Mouse (Mus musculus): ENCODE measurements around the gene Zbtb7b.

Gene Zbtb7b

GRCm38 (mm10) chr3:89365153-89365485, 29.5 kb downstream of the Zbtb7b start, which contains the start of gene Dcst1:
Gene Dcst1, minus strand, starts transcription at chr3:89365253.
- DNase-seq = no peak

DNA sequence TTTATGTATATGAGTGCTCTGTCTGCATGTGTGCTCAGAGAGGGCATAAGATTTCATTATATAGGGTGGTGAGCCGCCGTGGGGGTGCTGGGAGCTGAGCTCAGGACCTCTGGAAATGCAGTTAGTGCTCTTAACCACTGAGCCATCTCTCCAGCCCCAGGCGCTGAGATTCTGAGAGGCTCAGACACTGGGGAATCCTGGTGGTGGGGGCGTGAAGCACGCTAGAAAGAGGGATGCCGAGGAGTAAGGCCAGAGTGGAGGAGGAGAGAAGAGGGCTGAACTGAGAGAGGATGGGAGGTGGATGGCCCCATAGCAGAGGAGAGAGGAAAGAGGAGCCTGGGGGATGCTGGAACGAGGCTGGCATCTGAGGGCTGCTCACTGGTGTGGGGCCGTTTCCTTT, 29.9 kb downstream of the Zbtb7b start:
- no peak for DNase-seq

- DNase-seq = no peak
These were observed 32.9 kb downstream of the Zbtb7b start, which contains the start of gene Dcst2 for GRCm38 (mm10) chr3:89361675-89362074. Gene Dcst2, plus strand, starts transcription at chr3:89361975.

- DNase-seq = no peak
These were observed 34.3 kb downstream of the Zbtb7b start for GRCm38 (mm10) chr3:89360237-89360636.

- DNase-seq = no peak
These were observed 34.9 kb downstream of the Zbtb7b start for GRCm38 (mm10) chr3:89359630-89360029.

DNA sequence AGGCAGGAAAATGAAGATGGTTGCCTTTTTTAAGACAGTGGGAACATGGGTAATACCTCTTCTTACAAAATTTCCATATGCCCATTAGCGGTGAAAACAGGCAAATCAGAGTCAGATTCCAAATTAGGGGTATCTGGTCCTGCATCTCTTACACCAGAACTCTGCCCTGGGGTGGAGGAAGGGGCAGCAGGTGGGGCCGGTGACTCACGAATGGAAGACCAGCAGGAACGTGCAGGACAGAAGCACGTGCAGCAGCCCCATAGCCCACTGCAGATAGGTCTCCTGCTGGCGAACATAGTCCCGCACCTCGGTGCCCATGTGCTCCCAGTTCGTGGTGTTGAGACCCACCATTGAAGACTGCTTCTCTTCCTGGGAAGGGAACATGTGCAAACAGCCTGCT, 38.5 kb downstream of the Zbtb7b start:
- DNase-seq = no peak

DNA sequence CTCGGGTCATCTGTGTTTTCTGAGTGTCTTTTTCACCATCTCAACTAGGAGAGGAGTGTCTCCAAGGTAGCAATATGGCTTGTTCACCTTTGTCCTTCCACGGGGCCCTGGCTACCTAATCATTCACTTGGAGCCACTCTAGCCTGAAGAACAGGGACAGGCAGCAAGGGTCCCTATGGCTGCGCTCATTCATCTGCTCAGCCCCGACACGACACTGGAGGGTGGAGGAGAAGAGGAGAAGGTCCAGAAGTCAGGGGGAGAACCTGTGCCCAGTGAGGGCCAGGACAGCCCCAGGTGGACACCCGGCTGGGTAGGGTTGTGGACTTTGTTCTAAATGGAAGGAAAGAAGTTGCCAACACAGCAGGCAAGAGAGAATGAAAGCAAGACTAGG, 39.1 kb downstream of the Zbtb7b start:
- DNase-seq = no peak

DNA sequence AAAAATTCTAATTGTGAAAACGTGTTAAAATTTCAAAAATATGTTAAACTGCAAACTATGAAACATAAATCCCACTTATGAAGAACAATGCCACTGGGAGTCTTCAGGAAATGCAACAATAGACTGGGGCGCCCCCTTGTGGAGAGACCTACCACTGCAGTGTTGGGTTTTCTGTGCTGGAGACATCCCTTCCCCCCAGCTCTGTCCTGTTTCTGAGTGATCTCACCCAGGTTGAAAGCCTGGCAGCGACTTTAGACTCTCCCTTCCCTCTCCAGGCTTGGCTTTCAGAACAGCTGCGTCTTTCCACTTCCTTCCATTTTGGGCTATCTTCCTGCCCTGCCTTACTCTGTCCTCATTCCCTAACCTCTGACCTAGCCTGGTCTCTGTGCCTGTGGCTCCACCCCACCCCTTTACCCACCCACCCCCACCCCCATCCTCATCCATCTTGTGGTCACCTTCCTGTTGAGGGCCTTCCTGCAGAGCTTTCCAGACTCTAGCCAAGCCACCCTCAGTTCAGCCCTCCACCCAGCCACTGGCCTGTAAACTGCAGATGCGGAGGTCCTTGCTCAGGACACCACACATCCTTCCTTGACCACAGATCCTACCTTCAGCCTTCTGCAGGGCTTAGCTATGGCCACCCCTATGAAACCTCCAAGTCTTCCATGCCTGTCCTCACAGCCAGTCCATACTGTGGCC, 39.6 kb downstream of the Zbtb7b start:
- DNase-seq = peak; percentile 77

DNA sequence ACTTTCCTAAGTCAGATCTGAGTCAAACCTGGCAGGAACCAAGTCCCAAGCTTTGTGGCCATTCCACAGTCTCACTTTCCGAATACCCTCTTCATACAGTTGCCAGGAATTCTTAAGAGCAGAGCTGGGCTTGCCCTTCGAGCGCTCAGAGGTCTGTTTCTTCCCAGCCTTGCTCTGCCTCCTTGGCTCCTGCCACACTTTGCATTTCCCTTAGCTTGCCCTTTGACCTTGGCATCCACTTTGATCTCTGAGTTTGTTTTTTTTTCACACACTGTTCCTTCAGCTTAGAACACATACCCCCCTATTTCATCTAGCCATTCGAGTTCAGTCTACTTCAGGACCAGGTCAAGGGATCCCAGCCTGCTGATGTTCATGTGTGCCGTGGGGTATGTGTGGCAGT, 43.3 kb downstream of the Zbtb7b start:
- no peak for DNase-seq

GRCm38 (mm10) chr3:89349869-89350501, 44.6 kb downstream of the Zbtb7b start, which contains the start of gene Adam15:
Gene Adam15, minus strand, starts transcription at chr3:89349996.
- DNase-seq = peak; percentile 86

GRCm38 (mm10) chr3:89348911-89349868, 45.4 kb downstream of the Zbtb7b start:
- no peak for DNase-seq

- no peak for DNase-seq
These were observed 46.7 kb downstream of the Zbtb7b start for GRCm38 (mm10) chr3:89347916-89348315.

DNA sequence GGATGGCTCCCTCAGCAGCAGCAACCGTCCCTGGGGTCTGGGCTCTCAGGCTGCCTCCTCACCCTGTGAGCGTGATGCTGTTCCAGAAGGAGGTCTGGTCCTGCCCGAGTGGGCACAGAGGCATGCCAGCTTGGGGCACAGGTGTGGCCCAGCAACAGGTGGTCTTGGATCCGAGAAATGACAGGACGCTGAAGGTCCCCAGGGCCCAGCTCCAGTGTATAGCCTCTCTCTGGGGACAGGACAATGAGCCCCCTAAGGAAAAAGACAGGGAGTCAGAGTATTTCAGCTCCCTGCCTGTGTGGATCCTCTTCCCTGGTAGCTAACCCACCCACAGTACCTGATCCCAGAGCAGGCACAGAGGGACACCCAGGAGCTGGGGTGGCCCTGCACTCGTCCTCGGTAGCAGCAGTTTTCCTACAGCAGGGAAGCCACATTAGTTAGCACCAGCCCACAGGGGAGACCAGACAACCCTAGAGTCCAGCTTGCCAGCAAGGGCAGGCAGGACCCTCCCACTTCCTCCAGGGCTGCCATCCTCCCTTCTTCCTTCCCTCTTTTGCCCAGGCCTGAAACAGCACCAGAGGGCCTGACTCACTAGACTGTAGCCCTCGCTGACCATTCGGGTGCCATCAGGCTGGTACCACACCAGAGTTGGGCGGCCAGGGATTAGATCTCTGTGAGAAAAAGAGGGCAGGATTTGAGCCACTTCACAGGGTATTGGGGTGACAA, 47.6 kb downstream of the Zbtb7b start:
- DNase-seq = no peak

DNA sequence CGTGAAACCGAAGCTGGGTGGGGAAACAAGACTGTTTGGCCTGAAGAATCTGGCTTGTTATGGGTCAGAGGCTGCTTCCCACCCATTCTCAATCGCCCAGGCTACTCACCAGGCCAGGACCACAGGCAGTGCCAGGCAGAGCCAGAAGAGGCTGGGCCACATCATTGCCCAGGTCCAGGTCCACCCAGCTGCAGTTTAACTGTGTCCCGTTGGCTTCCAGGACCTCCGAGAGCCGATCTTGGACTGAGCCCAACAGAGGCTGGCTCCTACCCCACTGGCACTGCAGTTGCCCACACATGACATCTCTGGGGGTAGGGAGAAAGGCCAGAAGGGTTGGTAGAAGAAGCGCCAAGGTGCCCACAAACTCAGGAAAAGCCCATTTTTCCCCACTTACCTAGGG, 51.3 kb downstream of the Zbtb7b start:
- DNase-seq = no peak

DNA sequence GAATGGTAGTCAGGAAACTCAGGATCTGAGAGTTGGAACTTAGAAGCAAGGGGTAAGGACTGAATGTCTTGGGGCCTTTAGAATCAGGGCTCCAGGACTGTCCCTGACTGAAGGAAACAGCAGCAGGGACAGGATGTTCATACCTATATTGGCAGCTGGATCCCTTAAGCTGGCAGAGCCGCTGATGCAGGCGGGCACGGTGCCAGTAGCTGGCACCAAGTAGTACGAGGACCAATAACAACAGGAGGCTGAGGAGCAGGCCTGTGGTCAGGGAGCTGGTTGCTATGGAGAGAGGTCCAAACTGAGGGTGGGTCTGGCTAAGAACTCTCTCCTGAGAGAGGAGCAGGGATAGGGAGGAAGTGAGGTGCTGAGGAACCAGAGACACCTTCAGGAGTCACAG, 52.8 kb downstream of the Zbtb7b start:
- no peak for DNase-seq

GRCm38 (mm10) chr3:89340465-89340864, 54.1 kb downstream of the Zbtb7b start:
- peak; percentile 75 for DNase-seq

- DNase-seq = peak; percentile 72
These were observed 55.2 kb downstream of the Zbtb7b start for GRCm38 (mm10) chr3:89339416-89339815.

- DNase-seq = peak; percentile 55
These were observed 56.6 kb downstream of the Zbtb7b start, which contains the start of gene Efna4 for GRCm38 (mm10) chr3:89337721-89338578. Gene Efna4, minus strand, starts transcription at chr3:89338028.

DNA sequence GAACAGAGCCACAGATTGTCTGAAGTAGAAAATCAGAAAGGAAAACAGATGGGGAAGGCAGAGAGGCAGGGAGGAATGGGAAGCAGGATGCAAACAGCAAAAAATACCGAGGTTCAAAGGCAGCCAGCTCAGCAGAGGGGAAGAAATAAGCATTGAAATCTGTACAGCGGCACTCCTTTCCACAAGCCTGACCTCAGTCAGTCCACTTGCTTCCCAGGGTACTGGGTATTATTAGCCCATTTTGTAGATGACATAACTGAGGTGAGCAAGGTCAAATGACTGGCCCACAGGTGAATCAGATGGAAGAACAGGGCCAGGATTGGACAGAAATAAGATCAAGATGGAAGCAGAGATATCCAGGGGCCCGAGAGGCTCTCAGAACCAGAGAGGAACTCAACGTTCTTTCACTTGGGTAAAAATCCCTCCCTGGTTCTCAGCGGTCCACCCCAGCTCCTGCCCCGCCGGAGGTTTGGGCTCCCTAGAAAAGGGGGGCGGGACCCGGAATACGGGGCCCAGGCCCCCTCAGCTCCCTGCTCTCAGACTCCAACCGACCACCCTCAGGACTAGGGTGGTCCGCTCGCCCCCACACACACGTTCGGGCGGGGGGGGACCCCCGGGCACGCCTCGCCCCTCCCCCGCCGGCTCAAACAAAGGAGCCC, 57.4 kb downstream of the Zbtb7b start:
- no peak for DNase-seq

DNA sequence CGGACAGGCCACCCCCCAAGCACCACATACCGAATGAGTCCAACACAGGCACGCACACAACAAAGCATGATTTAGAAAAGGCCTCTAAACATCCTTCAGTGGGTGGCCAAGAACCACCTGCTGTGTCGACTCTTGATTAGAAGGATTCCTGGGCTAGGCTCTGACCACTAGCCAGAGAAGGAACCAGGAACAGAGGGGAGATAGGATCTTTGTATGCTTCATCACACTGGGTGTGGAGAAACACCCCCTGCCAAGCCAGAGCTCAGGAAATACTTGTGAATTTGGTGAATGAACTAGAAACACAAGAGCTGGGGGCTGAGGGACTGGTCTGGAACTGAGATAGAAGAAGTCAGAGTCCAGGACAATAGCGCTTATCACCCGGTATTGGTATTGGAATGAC, 58.0 kb downstream of the Zbtb7b start:
- no peak for DNase-seq

DNA sequence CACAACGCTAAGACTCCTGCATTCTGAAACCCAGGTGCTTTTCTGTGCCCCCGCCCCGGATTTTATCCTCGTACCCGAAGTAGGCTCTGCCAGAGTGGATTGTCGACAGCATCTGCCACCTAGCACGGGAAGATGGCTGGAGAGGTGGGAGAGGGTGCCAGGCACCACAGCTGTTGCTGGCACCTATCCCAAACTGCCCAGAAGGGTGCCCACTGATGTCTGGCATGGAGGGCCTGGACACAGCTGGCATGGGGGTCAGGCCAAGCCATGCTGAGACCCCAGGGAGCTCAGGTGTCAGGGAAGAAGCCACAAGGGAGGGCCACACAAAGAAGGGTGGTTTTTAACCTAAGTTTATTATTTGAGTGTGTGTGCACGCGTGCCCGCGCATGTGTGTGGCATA, 61.5 kb downstream of the Zbtb7b start:
- DNase-seq = no peak
